21 mouse cellular contexts compared by ENCODE assay signal in genomic region chr15:83915376-83915775, GRCm38 (mm10).
"Had no signal": no experiment of that assay in that cellular context is flagged by ENCODE, and none has a peak within 500 bp of the region (broad histone marks: within the 10 kb centered on the region; RNA-seq: fewer than 3 reads in every experiment).

No protein-coding gene starts in this region.

- H3K27ac ChIP-seq: heart, adult 2 months; heart, embryonic 13.5 days; heart, embryonic 15.5 days; hindbrain, embryonic 10.5 days; hindbrain, embryonic 12.5 days; hindbrain, embryonic 14.5 days; intestine, embryonic 15.5 days; layer of hippocampus, adult 2 months; left cerebral cortex, adult 2 months; limb, embryonic 10.5 days; limb, embryonic 12.5 days had no signal

- H3K27me3 ChIP-seq: heart, embryonic 13.5 days; heart, embryonic 15.5 days; intestine, embryonic 15.5 days; limb, embryonic 12.5 days had no signal

- DNase-seq: gastrocnemius, postnatal 25 days; heart, adult 2 months; heart, postnatal 4 days; kidney, adult 18-20 months; kidney, adult 8-10 months; kidney, postnatal 10 days; kidney, postnatal 4 days; liver had no signal

- H3K4me3 ChIP-seq: heart, adult 2 months; heart, embryonic 13.5 days; heart, embryonic 15.5 days; hindbrain, embryonic 10.5 days; hindbrain, embryonic 12.5 days; intestine, embryonic 15.5 days; layer of hippocampus, adult 2 months; left cerebral cortex, adult 2 months; limb, embryonic 10.5 days; limb, embryonic 12.5 days had no signal

- H3K4me1 ChIP-seq: heart, embryonic 13.5 days; heart, embryonic 15.5 days; hindbrain, embryonic 10.5 days; hindbrain, embryonic 12.5 days; intestine, embryonic 15.5 days; limb, embryonic 10.5 days; limb, embryonic 12.5 days had no signal

- ATAC-seq: hindbrain, embryonic 16.5 days; inflammation-experienced regulatory T-cells, adult 6 months; intestine, embryonic 15.5 days; intestine, postnatal 0 days had no signal

- H3K36me3 ChIP-seq: heart, embryonic 13.5 days; heart, embryonic 15.5 days; hindbrain, embryonic 10.5 days; hindbrain, embryonic 12.5 days; intestine, embryonic 15.5 days; limb, embryonic 10.5 days; limb, embryonic 12.5 days had no signal

- H3K9me3 ChIP-seq: heart, embryonic 13.5 days; heart, embryonic 15.5 days; hindbrain, embryonic 10.5 days; hindbrain, embryonic 12.5 days; intestine, embryonic 15.5 days; limb, embryonic 10.5 days; limb, embryonic 12.5 days had no signal
